Mouse (Mus musculus): ENCODE data around the gene Hdac7.

DNA sequence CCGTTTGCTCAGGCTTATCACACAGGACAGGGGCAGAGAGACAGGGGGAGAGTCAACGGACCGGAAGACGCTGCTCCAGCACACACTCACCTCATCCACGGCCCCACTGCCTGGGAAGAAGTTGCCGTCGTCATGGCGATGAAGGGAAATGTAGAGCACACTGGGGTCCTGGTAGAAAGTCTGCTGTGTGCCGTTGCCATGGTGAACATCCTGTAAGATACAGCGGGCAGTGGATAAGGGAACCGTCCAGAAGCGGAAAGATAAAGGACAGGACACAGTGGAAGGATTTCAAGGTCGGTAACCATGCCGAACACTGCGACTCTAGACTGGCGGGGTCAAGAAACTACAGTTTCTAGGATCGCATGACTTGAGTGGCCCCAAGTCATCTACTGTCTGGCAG, 46.2 kb downstream of the Hdac7 start:
- TF ChIP-seq CTCF (IDR thresholded peaks at IDR 0.05): no peak
- TF ChIP-seq POLR2A (IDR thresholded peaks at IDR 0.05; ENCODE audit: insufficient read depth, low read depth, low read length): no peak
- TF ChIP-seq EP300 (IDR thresholded peaks at IDR 0.05; ENCODE audit: insufficient read depth, low read depth, low read length): no peak
